ENCODE assay signal across 10 mouse cellular contexts in the genomic region with DNA sequence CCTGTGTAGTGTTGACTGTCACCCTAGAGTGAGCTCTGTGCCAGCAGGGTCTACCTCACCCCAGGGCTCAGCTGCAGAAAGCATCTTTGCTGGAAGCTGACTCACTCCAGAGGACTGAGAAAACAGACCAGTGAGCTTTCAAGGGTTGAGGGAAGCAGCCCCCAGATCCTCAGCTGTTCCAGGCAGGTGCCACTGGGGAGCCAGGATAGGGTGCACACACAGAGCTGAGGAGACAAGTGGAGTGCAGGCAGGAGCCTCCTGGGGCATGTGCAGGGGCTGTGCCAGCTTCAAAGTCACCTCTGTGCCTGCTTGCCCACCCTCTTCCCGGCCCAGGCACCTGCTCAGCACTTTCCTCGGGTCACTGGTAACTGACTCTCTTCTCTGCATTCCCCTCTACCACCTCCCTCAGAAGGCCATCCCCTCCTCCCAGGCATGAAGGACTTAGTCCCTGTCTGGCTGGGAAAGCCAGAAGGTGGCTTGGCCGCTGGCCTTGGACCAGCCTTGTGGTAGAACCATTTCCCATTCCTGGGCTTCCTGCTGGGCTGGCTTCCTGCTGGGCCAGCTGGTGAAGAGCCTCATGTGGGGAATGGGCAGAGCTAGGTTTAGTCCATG. TPM values are rescaled to one million over a fixed set of nuclear protein-coding genes. Genes with fewer than 3 reads are reported as not detected.
DNase-seq lines count a peak whose midpoint lies in the region; ATAC-seq lines count a peak whose summit lies in the region.
"Had no signal": no experiment of that assay in that cellular context is flagged by ENCODE, and none has a peak within 500 bp of the region (broad histone marks: within the 10 kb centered on the region; RNA-seq: fewer than 3 reads in every experiment).

No protein-coding gene starts in this region.

- 48% methylated on average over 3 of the region's 3 CpGs for WGBS in forebrain, embryonic 16.5 days
- WGBS in limb, embryonic 10.5 days, result 37% methylated on average over 3 of the region's 3 CpGs

- no peaks in the 10 kb centered on the region for H3K36me3 ChIP-seq in forebrain, embryonic 16.5 days (ENCODE audit: control insufficient read depth, insufficient read depth)
- H3K36me3 ChIP-seq in limb, embryonic 10.5 days, result no peaks in the 10 kb centered on the region
- H3K36me3 ChIP-seq: neural tube, embryonic 12.5 days had no signal

- no peaks in the 10 kb centered on the region for H3K27me3 ChIP-seq in forebrain, embryonic 16.5 days (replicated peaks; ENCODE audit: control insufficient read depth, insufficient read depth, low read length)
- H3K27me3 ChIP-seq in limb, embryonic 10.5 days (ENCODE audit: low read depth, poor library complexity, severe bottlenecking), result peaks cover 98% of the 10 kb centered on the region

- H3K27ac ChIP-seq in forebrain, embryonic 16.5 days (ENCODE audit: low read length), result no peak overlapping the region
- H3K27ac ChIP-seq in limb, embryonic 10.5 days, result peak overlapping the region; percentile 42; the same call in 1 of the 2 replicates
- H3K27ac ChIP-seq: neural tube, embryonic 12.5 days had no signal

- DNase-seq in left cerebral cortex, postnatal 4 days, result peak; percentile 80
- no peak for DNase-seq in left cerebral cortex, adult 11 months (ENCODE audit: low spot score)
- peak; percentile 68 for DNase-seq in cerebellum, adult 8-10 months
- no peak for DNase-seq in limb, embryonic 10.5 days (ENCODE audit: low spot score)
- no peak for DNase-seq in layer of hippocampus, postnatal 36 days
- DNase-seq in embryo, embryonic 10 days (ENCODE audit: low spot score), result no peak
- DNase-seq: gastrocnemius, postnatal 25 days had no signal

- no peak overlapping the region for H3K9ac ChIP-seq in forebrain, embryonic 16.5 days (replicated peaks; ENCODE audit: low read depth, low read length)
- H3K9ac ChIP-seq: neural tube, embryonic 12.5 days had no signal

- H3K4me3 ChIP-seq in forebrain, embryonic 16.5 days (replicated peaks; ENCODE audit: low read length), result no peak overlapping the region
- H3K4me3 ChIP-seq in limb, embryonic 10.5 days, result no peak overlapping the region
- H3K4me3 ChIP-seq: neural tube, embryonic 12.5 days had no signal

- intact Hi-C loops in left cerebral cortex, postnatal 4 days (cut with DNase I), result no loop called here

- H3K4me1 ChIP-seq in forebrain, embryonic 16.5 days (replicated peaks; ENCODE audit: control insufficient read depth, insufficient read depth, low read length), result peaks cover 51% of the 10 kb centered on the region
- H3K4me1 ChIP-seq in limb, embryonic 10.5 days, result peaks cover 77% of the 10 kb centered on the region

- ATAC-seq in forebrain, embryonic 16.5 days, result peak; percentile 12; the same call in 1 of the 2 replicates
- no peak for ATAC-seq in inflammation-experienced regulatory T-cells, adult 6 months

- no peak overlapping the region for H3K4me2 ChIP-seq in forebrain, embryonic 16.5 days (ENCODE audit: low read length)
- H3K4me2 ChIP-seq: neural tube, embryonic 12.5 days had no signal

- H3K9me3 ChIP-seq in forebrain, embryonic 16.5 days (ENCODE audit: control insufficient read depth, low read length), result no peaks in the 10 kb centered on the region
- no peaks in the 10 kb centered on the region for H3K9me3 ChIP-seq in limb, embryonic 10.5 days (replicated peaks)
- H3K9me3 ChIP-seq: neural tube, embryonic 12.5 days had no signal

RNA-seq across cellular contexts. Expression of a gene that starts 27.2 kb away (rescaled TPM):
- total RNA-seq in left cerebral cortex, postnatal 4 days (2021), result 100 to 1,000 TPM; 181 TPM
- polyA plus RNA-seq in forebrain, embryonic 16.5 days (2015; fragmentation: Nextera tagmentation; extraction: Ambion mirVana), result 223 and 235 TPM in 2 replicates
- 252 and 263 TPM in 2 replicates for polyA plus RNA-seq in limb, embryonic 10.5 days (2016; fragmentation: Nextera tagmentation; extraction: Ambion mirVana)
- 100 to 1,000 TPM; 282 to 286 TPM for total RNA-seq in layer of hippocampus, postnatal 36 days (2021)
- polyA plus RNA-seq in inflammation-experienced regulatory T-cells, adult 6 months (2017; shearing (Covaris generic)), result 100 to 1,000 TPM; 164 to 183 (median 169) TPM

RNA-seq across cellular contexts. Expression of a gene that starts 38.5 kb away (rescaled TPM):
- 100 to 1,000 TPM; 469 to 499 TPM for total RNA-seq in left cerebral cortex, postnatal 4 days (2021)
- polyA plus RNA-seq in forebrain, embryonic 16.5 days (2015; fragmentation: Nextera tagmentation; extraction: Ambion mirVana), result 602 and 609 TPM in 2 replicates
- polyA plus RNA-seq in limb, embryonic 10.5 days (2016; fragmentation: Nextera tagmentation; extraction: Ambion mirVana), result 862 and 928 TPM in 2 replicates
- 1,000 to 10,000 TPM; 1,005 to 1,018 TPM for total RNA-seq in layer of hippocampus, postnatal 36 days (2021)
- 100 to 1,000 TPM; 284 to 445 (median 299) TPM for polyA plus RNA-seq in inflammation-experienced regulatory T-cells, adult 6 months (2017; shearing (Covaris generic))

Comparison
In these comparisons a context has a peak if more than half of its experiments do, and no peak if none do; other contexts are left out.
1. DNase-seq: peak in left cerebral cortex, postnatal 4 days (single experiment) and cerebellum, adult 8-10 months (single experiment); none in left cerebral cortex, adult 11 months (single experiment), limb, embryonic 10.5 days (single experiment), layer of hippocampus, postnatal 36 days (0 of 2) and embryo, embryonic 10 days (single experiment).